Mouse (Mus musculus) embryonic facial prominence, embryonic 15.5 days (tissue): ENCODE measurements around the gene Kcnn1. TPM values are rescaled to one million over a fixed set of nuclear protein-coding genes. Genes with fewer than 3 reads are reported as not detected.

Experiments
- ATAC-seq: fragments of 200-750 bp; cut with Nextera tagmentation; 2 replicates; pipeline ENCODE4 v1.8.0; 2017; ENCODE audit warnings: low read depth, moderate TSS enrichment; ENCODE audit not compliant: insufficient number of reproducible peaks, low FRiP score, low TSS enrichment
- H3K27ac ChIP-seq: fragments of 300-500 bp; sonication (generic); replicated peaks from 2 replicates; pipeline ENCODE4 v1.5.1; 2015; ENCODE audit warnings: mild to moderate bottlenecking, inconsistent platforms
- H3K27me3 ChIP-seq: fragments of 300-500 bp; sonication (generic); 2 replicates; pipeline ENCODE4 v1.6.1; 2015; ENCODE audit warnings: inconsistent platforms
- H3K36me3 ChIP-seq: fragments of 300-500 bp; sonication (generic); 2 replicates; pipeline ENCODE4 v1.6.1; 2015; ENCODE audit warnings: mild to moderate bottlenecking, inconsistent platforms
- H3K4me1 ChIP-seq: fragments of 300-500 bp; sonication (generic); 2 replicates; pipeline ENCODE4 v1.6.1; 2015; ENCODE audit warnings: inconsistent platforms
- H3K4me2 ChIP-seq: fragments of 300-500 bp; sonication (generic); replicated peaks from 2 replicates; pipeline ENCODE4 v1.6.1; 2015; ENCODE audit warnings: mild to moderate bottlenecking, inconsistent platforms
- H3K4me3 ChIP-seq: fragments of 300-500 bp; sonication (generic); replicated peaks from 2 replicates; pipeline ENCODE4 v1.5.1; 2015; ENCODE audit warnings: mild to moderate bottlenecking, inconsistent platforms
- H3K9ac ChIP-seq: fragments of 300-500 bp; sonication (generic); 2 replicates; pipeline ENCODE4 v1.6.1; 2015; ENCODE audit warnings: inconsistent platforms
- H3K9me3 ChIP-seq: fragments of 300-500 bp; sonication (generic); replicated peaks from 2 replicates; pipeline ENCODE4 v1.6.1; 2016; ENCODE audit warnings: inconsistent platforms
- WGBS: fragments of 180-500 bp; shearing (Covaris S2); methylation state at CpG from one replicate; pipeline ENCODE4 v1.1.7; 2015; 5-methylcytosine and 5-hydroxymethylcytosine counted together
- polyA plus RNA-seq: library from polyadenylated mRNA; unstranded; fragments of >200 nt; fragmentation: Nextera tagmentation; extraction: Ambion mirVana; gene quantifications from 2 replicates; pipeline ENCODE4 v1.2.1, GENCODE M21; 2015

Kcnn1 gene
- polyA plus RNA-seq, 1 experiment from 2014 or later = 5.6 TPM

GRCm38 (mm10) chr8:70876382-70876781 is 13.3 kb upstream of the Kcnn1 start:
- H3K36me3 ChIP-seq = no peaks in the 10 kb centered on the region
- no peak overlapping the region for H3K27ac ChIP-seq
- H3K4me2 ChIP-seq = no peak overlapping the region
- H3K4me3 ChIP-seq = no peak overlapping the region
- no peaks in the 10 kb centered on the region; the same call in 1 of the 2 replicates for H3K27me3 ChIP-seq
- no peaks in the 10 kb centered on the region for H3K9me3 ChIP-seq
- no peak for ATAC-seq
- WGBS = 53% methylated on average over 4 of the region's 4 CpGs
- no peak overlapping the region for H3K9ac ChIP-seq
- peaks cover 25% of the 10 kb centered on the region for H3K4me1 ChIP-seq

- Histone ChIP-seq H3K4me2 (no peak overlapping the region), H3K4me1 (peaks cover 11% of the 10 kb centered on the region), H3K9me3 (no peaks in the 10 kb centered on the region), H3K36me3 (no peaks in the 10 kb centered on the region), H3K27ac (no peak overlapping the region), H3K9ac (no peak overlapping the region), H3K27me3 (no peaks in the 10 kb centered on the region; the same call in 1 of the 2 replicates), H3K4me3 (no peak overlapping the region)
- 93% methylated on average over 13 of the region's 13 CpGs for WGBS
- ATAC-seq = no peak
These were observed 11.4 kb upstream of the Kcnn1 start for GRCm38 (mm10) chr8:70874441-70874840.

- no peaks in the 10 kb centered on the region for H3K36me3 ChIP-seq
- no peaks in the 10 kb centered on the region for H3K9me3 ChIP-seq
- peak; percentile 89 for ATAC-seq
- H3K27me3 ChIP-seq = no peaks in the 10 kb centered on the region
- peak within 1 kb of the TSS; percentile 93 for H3K4me3 ChIP-seq
- H3K9ac ChIP-seq = peak within 1 kb of the TSS; percentile 59
- WGBS = 1% methylated on average over 46 of the region's 46 CpGs
- peak within 1 kb of the TSS; percentile 93 for H3K27ac ChIP-seq
- H3K4me2 ChIP-seq = peak within 1 kb of the TSS; percentile 83
- H3K4me1 ChIP-seq = peaks cover 19% of the 10 kb centered on the region
These were observed 10.4 kb upstream of the Kcnn1 start, which contains the start of gene Ccdc124 for GRCm38 (mm10) chr8:70873364-70873985. Gene Ccdc124 (minus strand): TSS chr8:70873935.

- WGBS = 3% methylated on average over 31 of the region's 31 CpGs
- H3K4me2 ChIP-seq = peak overlapping the region; percentile 83
- peak overlapping the region; percentile 93 for H3K27ac ChIP-seq
- peak overlapping the region; percentile 59 for H3K9ac ChIP-seq
- H3K4me1 ChIP-seq = peaks cover 23% of the 10 kb centered on the region
- H3K36me3 ChIP-seq = no peaks in the 10 kb centered on the region; the same call in 1 of the 2 replicates
- H3K4me3 ChIP-seq = peak overlapping the region; percentile 93
- no peaks in the 10 kb centered on the region for H3K9me3 ChIP-seq
- no peak for ATAC-seq
- no peaks in the 10 kb centered on the region for H3K27me3 ChIP-seq
These were observed 9.7 kb upstream of the Kcnn1 start for GRCm38 (mm10) chr8:70872643-70873363.

GRCm38 (mm10) chr8:70871195-70871807 is 8.2 kb upstream of the Kcnn1 start:
- Histone ChIP-seq H3K4me2 (no peak overlapping the region), H3K4me1 (peaks cover 23% of the 10 kb centered on the region), H3K4me3 (no peak overlapping the region), H3K9me3 (no peaks in the 10 kb centered on the region), H3K36me3 (no peaks in the 10 kb centered on the region; the same call in 1 of the 2 replicates), H3K9ac (no peak overlapping the region), H3K27ac (no peak overlapping the region), H3K27me3 (no peaks in the 10 kb centered on the region)
- 85% methylated on average over 5 of the region's 5 CpGs for WGBS
- ATAC-seq = no peak

GRCm38 (mm10) chr8:70869601-70870041 is 6.6 kb upstream of the Kcnn1 start:
- 44% methylated on average over 16 of the region's 16 CpGs for WGBS
- Histone ChIP-seq H3K36me3 (no peaks in the 10 kb centered on the region; the same call in 1 of the 2 replicates), H3K4me1 (peaks cover 32% of the 10 kb centered on the region), H3K27ac (0 out of 2 replicates have a peak overlapping the region, but pooled peaks have one; percentile 39), H3K4me3 (no peak overlapping the region), H3K4me2 (peak overlapping the region; percentile 44; the same call in 1 of the 2 replicates), H3K9ac (no peak overlapping the region), H3K27me3 (no peaks in the 10 kb centered on the region), H3K9me3 (no peaks in the 10 kb centered on the region)
- ATAC-seq = no peak

- no peaks in the 10 kb centered on the region for H3K9me3 ChIP-seq
- peak overlapping the region; percentile 44 for H3K4me2 ChIP-seq
- 27% methylated on average over 5 of the region's 5 CpGs for WGBS
- H3K4me1 ChIP-seq = peaks cover 36% of the 10 kb centered on the region
- no peak for ATAC-seq
- peak overlapping the region; percentile 39; the same call in 1 of the 2 replicates for H3K27ac ChIP-seq
- H3K27me3 ChIP-seq = no peaks in the 10 kb centered on the region
- H3K4me3 ChIP-seq = peak overlapping the region; percentile 24; the same call in 1 of the 2 replicates
- H3K36me3 ChIP-seq = no peaks in the 10 kb centered on the region; the same call in 1 of the 2 replicates
- no peak overlapping the region for H3K9ac ChIP-seq
These were observed 6.1 kb upstream of the Kcnn1 start for GRCm38 (mm10) chr8:70869199-70869571.

GRCm38 (mm10) chr8:70868559-70869198 is 5.6 kb upstream of the Kcnn1 start:
- H3K27me3 ChIP-seq = no peaks in the 10 kb centered on the region
- peaks cover 41% of the 10 kb centered on the region for H3K4me1 ChIP-seq
- no peak overlapping the region for H3K9ac ChIP-seq
- WGBS = 18% methylated on average over 40 of the region's 40 CpGs
- peak overlapping the region; percentile 24 for H3K4me3 ChIP-seq
- no peak for ATAC-seq
- H3K9me3 ChIP-seq = no peaks in the 10 kb centered on the region
- peak overlapping the region; percentile 44 for H3K4me2 ChIP-seq
- H3K36me3 ChIP-seq = no peaks in the 10 kb centered on the region; the same call in 1 of the 2 replicates
- H3K27ac ChIP-seq = peak overlapping the region; percentile 39; the same call in 1 of the 2 replicates

- H3K36me3 ChIP-seq = no peaks in the 10 kb centered on the region; the same call in 1 of the 2 replicates
- no peak for ATAC-seq
- H3K4me1 ChIP-seq = peaks cover 47% of the 10 kb centered on the region
- WGBS = 83% methylated on average over 7 of the region's 7 CpGs
- H3K9ac ChIP-seq = no peak overlapping the region
- no peaks in the 10 kb centered on the region for H3K9me3 ChIP-seq
- no peak overlapping the region for H3K27ac ChIP-seq
- H3K27me3 ChIP-seq = peaks cover 20% of the 10 kb centered on the region
- H3K4me3 ChIP-seq = no peak overlapping the region
- H3K4me2 ChIP-seq = no peak overlapping the region
These were observed 3.5 kb upstream of the Kcnn1 start for GRCm38 (mm10) chr8:70866566-70866965.

GRCm38 (mm10) chr8:70866001-70866520 is 3.0 kb upstream of the Kcnn1 start:
- no peak for ATAC-seq
- H3K9ac ChIP-seq = peak overlapping the region; percentile 24
- H3K4me2 ChIP-seq = peak overlapping the region; percentile 89
- peaks cover 47% of the 10 kb centered on the region for H3K4me1 ChIP-seq
- no peaks in the 10 kb centered on the region for H3K9me3 ChIP-seq
- peaks cover 22% of the 10 kb centered on the region for H3K27me3 ChIP-seq
- H3K27ac ChIP-seq = peak overlapping the region; percentile 80
- peak overlapping the region; percentile 60 for H3K4me3 ChIP-seq
- WGBS = 6% methylated on average over 12 of the region's 12 CpGs
- H3K36me3 ChIP-seq = no peaks in the 10 kb centered on the region; the same call in 1 of the 2 replicates
